Mouse (Mus musculus) olfactory bulb, adult 2 months (tissue): ENCODE data around the gene Shisa8. TPM values are rescaled to one million over a fixed set of nuclear protein-coding genes. Genes with fewer than 3 reads are reported as not detected.

Source experiments
- H3K27ac ChIP-seq: fragments of 200-500 bp; 2 replicates; pipeline ENCODE4 v1.5.1; 2012; ENCODE audit warnings: low read depth, low read length; ENCODE audit not compliant: insufficient read depth
- H3K4me1 ChIP-seq: fragments of 200-500 bp; 2 replicates; pipeline ENCODE4 v1.6.1; 2012; ENCODE audit warnings: low read length; ENCODE audit not compliant: control insufficient read depth, insufficient read depth
- H3K4me3 ChIP-seq: fragments of 200-500 bp; 2 replicates; pipeline ENCODE4 v1.5.1; 2012; ENCODE audit warnings: mild to moderate bottlenecking, low read depth, low read length, moderate library complexity; ENCODE audit not compliant: insufficient read depth
- CTCF ChIP-seq: fragments of 200-500 bp; IDR thresholded peaks from 2 replicates; pipeline ENCODE4 v1.5.1; 2012; ENCODE audit warnings: low read depth, mild to moderate bottlenecking, low read length, moderate library complexity; ENCODE audit not compliant: insufficient read depth
- POLR2A ChIP-seq: fragments of 200-500 bp; IDR thresholded peaks from 2 replicates; pipeline ENCODE4 v1.6.1; 2012; ENCODE audit warnings: mild to moderate bottlenecking, low read depth, low read length, moderate library complexity; ENCODE audit not compliant: insufficient read depth
- whole genome bisulfite sequencing: fragments of 180-500 bp; shearing (Covaris S2); methylation state at CpG from one replicate; pipeline ENCODE4 v1.1.7; 2018; 5-methylcytosine and 5-hydroxymethylcytosine counted together
- polyA plus RNA-seq: library from polyadenylated mRNA; stranded (reverse); fragments of >200 nt; gene quantifications from 2 replicates; pipeline ENCODE4 v1.2.4, GENCODE M21; 2012; ENCODE audit warnings: low replicate concordance; ENCODE audit not compliant: missing spikeins, insufficient read depth, insufficient read length

Shisa8 gene
- polyA plus RNA-seq, 1 experiment = not detected

- Histone ChIP-seq H3K27ac (peak overlapping the region; percentile 73), H3K4me3 (peak overlapping the region; percentile 91), H3K4me1 (peaks cover 51% of the 10 kb centered on the region)
- 58% methylated on average over 13 of the region's 13 CpGs for WGBS
- TF ChIP-seq CTCF = no peak
Measured at GRCm38 (mm10) chr15:82209295-82210050, 3.1 kb downstream of the Shisa8 start.

- WGBS = 76% methylated on average over 8 of the region's 8 CpGs
- H3K4me1 ChIP-seq = peaks cover 60% of the 10 kb centered on the region
- H3K4me3 ChIP-seq = peak overlapping the region; percentile 21
- TF ChIP-seq POLR2A = no peak
- no peak for TF ChIP-seq CTCF
- peak overlapping the region; percentile 12; the same call in 1 of the 2 replicates for H3K27ac ChIP-seq
Measured at GRCm38 (mm10) chr15:82208307-82208706, 4.3 kb downstream of the Shisa8 start.

- WGBS = 42% methylated on average over 30 of the region's 30 CpGs
- Histone ChIP-seq H3K4me1 (peaks cover 62% of the 10 kb centered on the region), H3K27ac (peak overlapping the region; percentile 17; the same call in 1 of the 2 replicates), H3K4me3 (peak overlapping the region; percentile 21)
- TF ChIP-seq CTCF (no peak), POLR2A (no peak)
Measured at GRCm38 (mm10) chr15:82207504-82208219, 5.0 kb downstream of the Shisa8 start.

- Histone ChIP-seq H3K4me1 (peaks cover 62% of the 10 kb centered on the region), H3K27ac (0 out of 2 replicates have a peak overlapping the region, but pooled peaks have one; percentile 17), H3K4me3 (peak overlapping the region; percentile 21; the same call in 1 of the 2 replicates)
- WGBS = 42% methylated on average over 34 of the region's 34 CpGs
- TF ChIP-seq POLR2A = no peak
- TF ChIP-seq CTCF = no peak
Measured at GRCm38 (mm10) chr15:82207105-82207459, 5.5 kb downstream of the Shisa8 start.

- WGBS = 36% methylated on average over 9 of the region's 9 CpGs
- peaks cover 62% of the 10 kb centered on the region for H3K4me1 ChIP-seq
- TF ChIP-seq CTCF (no peak), POLR2A (0 out of 2 replicates have a peak, but pooled peaks have one; percentile 18)
- H3K27ac ChIP-seq = peak overlapping the region; percentile 45; the same call in 1 of the 2 replicates
- H3K4me3 ChIP-seq = no peak overlapping the region
Measured at GRCm38 (mm10) chr15:82206365-82207104, 6.1 kb downstream of the Shisa8 start.

GRCm38 (mm10) chr15:82204680-82205371 lies 7.8 kb downstream of the Shisa8 start:
- peak overlapping the region; percentile 82 for H3K27ac ChIP-seq
- no peak for TF ChIP-seq CTCF
- peak; percentile 28; the same call in 1 of the 2 replicates for TF ChIP-seq POLR2A
- no peak overlapping the region for H3K4me3 ChIP-seq
- peaks cover 61% of the 10 kb centered on the region for H3K4me1 ChIP-seq
- 43% methylated on average over 10 of the region's 10 CpGs for WGBS

GRCm38 (mm10) chr15:82203611-82204351 lies 8.8 kb downstream of the Shisa8 start:
- Histone ChIP-seq H3K27ac (peak overlapping the region; percentile 82), H3K4me1 (peaks cover 55% of the 10 kb centered on the region), H3K4me3 (no peak overlapping the region)
- 59% methylated on average over 20 of the region's 20 CpGs for WGBS
- no peak for TF ChIP-seq CTCF
- no peak for TF ChIP-seq POLR2A

GRCm38 (mm10) chr15:82203090-82203489 lies 9.5 kb downstream of the Shisa8 start:
- Histone ChIP-seq H3K4me3 (no peak overlapping the region), H3K27ac (peak overlapping the region; percentile 82; the same call in 1 of the 2 replicates), H3K4me1 (peaks cover 51% of the 10 kb centered on the region)
- TF ChIP-seq CTCF = no peak
- TF ChIP-seq POLR2A = no peak
- 91% methylated on average over 10 of the region's 10 CpGs for WGBS
